Mouse (Mus musculus) testis, adult 2 months (tissue): ENCODE measurements at regions not wholly inside any gene's neighbourhood (a gene's known extent, or its start where the extent isn't known, plus 50 kb on each side); places are given as distances from the start of the nearest gene placed in this dataset.

ENCODE experiments used
- CTCF ChIP-seq: fragments of 200-500 bp; IDR thresholded peaks from 2 replicates; pipeline ENCODE4 v1.5.1; 2012; ENCODE audit warnings: low read depth, mild to moderate bottlenecking, inconsistent platforms, low read length, moderate library complexity; ENCODE audit not compliant: control insufficient read depth, insufficient read depth, insufficient replicate concordance
- POLR2A ChIP-seq: fragments of 200-500 bp; IDR thresholded peaks from 2 replicates; pipeline ENCODE4 v1.6.1; 2012; ENCODE audit warnings: low read depth, mild to moderate bottlenecking, inconsistent platforms, low read length, moderate library complexity; ENCODE audit not compliant: control insufficient read depth

DNA sequence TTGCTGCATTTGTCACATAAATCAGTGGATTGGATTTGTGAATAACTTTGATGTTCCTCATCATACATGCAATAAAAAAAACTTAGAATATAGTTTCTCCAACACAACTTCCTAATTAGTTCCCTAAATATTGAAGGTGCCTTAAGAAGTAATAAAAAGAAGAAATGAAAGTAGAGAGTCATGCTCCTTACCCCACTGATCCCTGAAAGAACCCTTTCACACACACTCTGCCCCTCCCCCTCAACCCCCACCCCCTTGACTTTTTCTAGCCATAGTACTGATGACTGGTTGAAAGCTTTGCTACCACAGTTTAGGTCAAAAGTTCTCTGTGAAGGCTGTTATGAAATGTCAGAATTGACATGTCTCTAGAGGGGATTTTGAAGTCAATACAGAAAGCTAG lies 131.1 kb upstream of the Slc5a7 start:
- TF ChIP-seq CTCF (no peak), POLR2A (no peak)
